Mouse (Mus musculus) heart, adult 18-20 months (tissue): ENCODE measurements around the gene Lmo7. TPM values are rescaled to one million over a fixed set of nuclear protein-coding genes. Genes with fewer than 3 reads are reported as not detected.

ENCODE experiments used
- DNase-seq, 2 experiments: peaks; one replicate each; pipeline ENCODE4 v3.0.0; 2021 to 2022; ENCODE audit warnings: mixed read lengths in 1 of 2
- total RNA-seq, 2 experiments: library from RNA; stranded (reverse); gene quantifications; 2 replicates each; pipeline ENCODE4 v1.2.3; 2021

Lmo7 gene
- total RNA-seq, 2 experiments from 2014 or later = 327 to 346 TPM

- peak in 1 of 2 experiments; percentile 0 for DNase-seq
These were observed 148.7 kb downstream of the Lmo7 start for GRCm38 (mm10) chr14:101878346-101879049.

- DNase-seq = peak in 1 of 2 experiments; percentile 5
These were observed 149.4 kb downstream of the Lmo7 start for GRCm38 (mm10) chr14:101879050-101879694.

GRCm38 (mm10) chr14:101882966-101883365, 153.2 kb downstream of the Lmo7 start:
- no peak for DNase-seq

- peak in 1 of 2 experiments; percentile 44 for DNase-seq
These were observed 154.0 kb downstream of the Lmo7 start for GRCm38 (mm10) chr14:101883787-101884186.

GRCm38 (mm10) chr14:101886320-101886719, 156.6 kb downstream of the Lmo7 start:
- peak in 1 of 2 experiments; percentile 59 for DNase-seq

GRCm38 (mm10) chr14:101891903-101892448, 162.2 kb downstream of the Lmo7 start:
- no peak for DNase-seq

GRCm38 (mm10) chr14:101892496-101892895, 162.7 kb downstream of the Lmo7 start:
- DNase-seq = no peak

- DNase-seq = no peak
These were observed 163.5 kb downstream of the Lmo7 start for GRCm38 (mm10) chr14:101893215-101893614.

- DNase-seq = no peak
These were observed 168.5 kb downstream of the Lmo7 start for GRCm38 (mm10) chr14:101898250-101898649.

- DNase-seq = no peak
These were observed 171.7 kb downstream of the Lmo7 start for GRCm38 (mm10) chr14:101901496-101901895.

- peak in 1 of 2 experiments; percentile 37 for DNase-seq
These were observed 172.2 kb downstream of the Lmo7 start for GRCm38 (mm10) chr14:101901976-101902375.

- DNase-seq = no peak
These were observed 174.0 kb downstream of the Lmo7 start for GRCm38 (mm10) chr14:101903722-101904121.

- peak in 1 of 2 experiments; percentile 60 for DNase-seq
These were observed 182.2 kb downstream of the Lmo7 start for GRCm38 (mm10) chr14:101911983-101912382.

GRCm38 (mm10) chr14:101912392-101912791, 182.6 kb downstream of the Lmo7 start:
- DNase-seq = no peak

- no peak for DNase-seq
These were observed 184.6 kb downstream of the Lmo7 start for GRCm38 (mm10) chr14:101914321-101914720.

- DNase-seq = peak; percentile 31 to 60
These were observed 186.1 kb downstream of the Lmo7 start for GRCm38 (mm10) chr14:101915867-101916266.

GRCm38 (mm10) chr14:101918471-101918870, 188.7 kb downstream of the Lmo7 start:
- DNase-seq = no peak

- no peak for DNase-seq
These were observed 198.0 kb downstream of the Lmo7 start for GRCm38 (mm10) chr14:101927646-101928244.

- peak in 1 of 2 experiments; percentile 27 for DNase-seq
These were observed 201.1 kb downstream of the Lmo7 start for GRCm38 (mm10) chr14:101930576-101931447.

- no peak for DNase-seq
These were observed 201.6 kb downstream of the Lmo7 start for GRCm38 (mm10) chr14:101931448-101931750.

GRCm38 (mm10) chr14:101933551-101933950, 203.8 kb downstream of the Lmo7 start:
- DNase-seq = no peak

GRCm38 (mm10) chr14:101942971-101943370, 213.2 kb downstream of the Lmo7 start:
- DNase-seq = peak; percentile 63 to 73
